Mouse (Mus musculus) induced T-regulatory cell, adult 2 months (primary cell): Measurements from ENCODE around the gene Pdcd6.
A peak's percentile ranks its signal among the peaks of the same experiment; 100 is the strongest.

Experiments
- DNase-seq: peaks from one replicate; pipeline ENCODE4 v3.0.0-alpha.2; 2012; ENCODE audit warnings: low read depth

Gene Pdcd6

DNA sequence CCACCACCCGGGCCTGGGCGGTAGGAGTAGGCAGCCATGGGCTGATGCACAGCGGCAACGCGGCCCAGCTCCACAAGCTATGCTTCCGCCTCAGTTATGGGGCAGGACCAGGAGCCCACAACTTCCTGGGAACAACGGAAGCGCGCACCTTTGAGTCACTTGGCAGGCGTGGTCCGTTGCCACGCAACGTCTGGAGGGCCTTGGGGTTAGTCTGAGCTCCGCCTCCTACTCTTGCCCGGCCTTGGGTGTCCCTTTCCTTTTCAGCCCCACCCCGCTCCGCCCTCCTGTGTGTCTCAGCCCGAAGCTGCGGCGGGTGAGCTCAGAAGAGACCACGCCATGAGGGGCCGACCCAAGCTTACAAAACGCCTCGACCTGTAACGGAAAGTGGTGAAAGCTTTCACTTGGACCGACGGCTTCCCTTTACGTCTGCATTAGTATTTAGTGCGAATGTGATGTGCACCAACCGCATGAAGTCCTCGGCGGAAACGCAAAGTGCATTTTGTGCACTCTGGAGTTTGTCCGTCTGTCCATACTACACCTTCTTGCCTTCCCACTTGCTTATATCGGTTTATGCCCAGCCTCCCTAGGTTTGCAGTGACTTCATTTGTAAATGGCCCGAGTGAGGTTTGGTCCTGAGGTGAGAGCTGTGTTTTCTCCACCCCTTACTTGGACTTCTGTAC, at the start of gene Pdcd6:
Pdcd6 (minus strand) TSS at position 411 of the 680 bp plus-strand sequence.
- peak; percentile 98 for DNase-seq

- DNase-seq: no peak
Observed at GRCm38 (mm10) chr13:74363859-74364235, 46.5 kb upstream of the Pdcd6 start, which contains the start of gene Lrrc14b. Gene Lrrc14b (minus strand): TSS chr13:74364005.

GRCm38 (mm10) chr13:74363176-74363858, 45.9 kb upstream of the Pdcd6 start:
- DNase-seq: no peak

- no peak for DNase-seq
Observed at GRCm38 (mm10) chr13:74362218-74362617, 44.8 kb upstream of the Pdcd6 start.

DNA sequence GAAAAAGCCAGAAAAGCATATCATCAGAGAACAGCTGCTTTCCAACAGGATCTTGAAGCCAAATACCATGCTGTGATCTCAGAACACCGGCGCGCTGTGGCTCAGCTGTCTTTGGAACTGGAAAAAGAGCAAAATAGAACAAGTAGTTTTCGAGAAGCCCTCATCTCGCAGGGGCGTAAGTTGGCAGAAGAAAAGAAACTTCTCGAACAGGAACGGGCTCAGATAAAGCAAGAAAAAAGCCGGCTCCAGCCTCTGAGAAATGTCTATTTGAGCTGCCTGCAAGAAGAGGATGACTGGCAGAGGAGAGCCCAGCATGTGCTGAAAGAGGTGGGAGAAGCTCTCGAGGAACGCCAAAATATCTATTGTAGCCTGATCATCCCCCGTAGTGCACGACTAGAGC, 39.1 kb upstream of the Pdcd6 start:
- no peak for DNase-seq

DNA sequence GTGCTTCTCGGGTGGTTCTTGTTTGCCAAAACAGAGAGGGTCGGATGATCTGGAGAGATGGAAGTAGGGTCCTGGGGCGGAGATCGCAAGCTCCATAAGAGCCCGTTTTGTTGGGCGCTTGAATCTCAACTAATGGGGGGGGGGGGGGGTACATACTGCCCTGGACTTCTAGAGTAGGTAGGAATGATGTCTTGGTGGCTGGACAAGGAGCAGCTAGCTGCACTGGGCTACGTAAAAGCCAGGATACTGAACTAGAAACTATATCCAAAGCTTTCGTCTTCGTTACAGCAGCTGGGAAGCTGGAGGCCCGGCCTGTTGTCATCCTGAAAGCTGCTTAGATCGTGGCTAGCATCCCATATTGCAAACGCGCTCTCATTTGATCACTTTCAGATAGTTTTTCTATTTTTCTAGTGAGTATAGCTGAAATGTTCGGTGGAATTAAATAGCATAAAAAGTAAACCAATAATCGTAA, 33.1 kb upstream of the Pdcd6 start:
- DNase-seq: no peak

- peak; percentile 100 for DNase-seq
Observed at GRCm38 (mm10) chr13:74349566-74350434, 32.4 kb upstream of the Pdcd6 start, which contains the start of the genes Sdha and Ccdc127. Gene Sdha (minus strand): TSS chr13:74350280. Gene Ccdc127 (plus strand): TSS chr13:74350309.

- DNase-seq: peak; percentile 83
Observed at GRCm38 (mm10) chr13:74341036-74341435, 23.7 kb upstream of the Pdcd6 start.

- DNase-seq: no peak
Observed at GRCm38 (mm10) chr13:74329321-74329720, 11.9 kb upstream of the Pdcd6 start.

- DNase-seq: no peak
Observed at GRCm38 (mm10) chr13:74316789-74317169, 601 bp downstream of the Pdcd6 start.

DNA sequence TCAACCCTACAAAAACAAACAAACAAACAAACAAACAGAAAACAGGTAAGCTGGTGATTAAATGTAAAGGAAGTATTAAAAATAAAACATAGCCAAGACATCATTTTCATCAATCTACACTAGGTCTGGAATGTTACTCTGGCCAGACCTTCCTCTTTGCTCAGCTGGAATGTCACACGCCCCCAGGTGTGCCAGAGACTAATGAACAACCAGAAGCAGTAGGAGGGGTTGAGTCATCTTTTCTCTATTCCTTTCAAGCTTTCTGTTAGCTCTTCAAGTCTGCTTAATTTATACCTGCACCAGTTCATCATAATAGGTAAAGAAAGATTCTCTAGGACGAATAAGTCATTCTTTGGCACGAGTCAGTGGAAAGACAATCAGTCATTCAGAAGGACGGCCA, 994 bp downstream of the Pdcd6 start:
- no peak for DNase-seq

- DNase-seq: no peak
Observed at GRCm38 (mm10) chr13:74314616-74315015, 2.8 kb downstream of the Pdcd6 start.

- no peak for DNase-seq
Observed at GRCm38 (mm10) chr13:74305780-74306179, 11.6 kb downstream of the Pdcd6 start.

DNA sequence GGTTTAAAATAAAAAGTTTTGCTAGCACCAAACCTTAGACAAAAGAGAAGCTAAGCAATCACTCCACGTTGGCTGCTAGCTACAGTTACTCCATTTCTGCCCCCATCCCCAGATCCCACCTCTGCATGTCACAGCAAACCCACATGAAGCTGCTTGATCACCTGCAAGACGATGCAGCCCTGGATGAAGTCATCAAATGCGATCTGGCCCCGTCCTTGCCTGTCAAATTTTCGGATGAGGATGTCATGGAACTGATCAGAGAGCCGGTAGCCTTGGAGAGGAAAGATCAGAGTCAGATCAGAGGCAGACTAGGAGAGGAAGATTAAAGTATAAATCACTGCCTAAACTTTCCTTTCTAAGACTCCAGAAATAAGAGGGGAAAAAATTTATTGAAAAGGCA, 12.0 kb downstream of the Pdcd6 start:
- no peak for DNase-seq

GRCm38 (mm10) chr13:74302050-74303037, 15.0 kb downstream of the Pdcd6 start:
- DNase-seq: peak; percentile 32

DNA sequence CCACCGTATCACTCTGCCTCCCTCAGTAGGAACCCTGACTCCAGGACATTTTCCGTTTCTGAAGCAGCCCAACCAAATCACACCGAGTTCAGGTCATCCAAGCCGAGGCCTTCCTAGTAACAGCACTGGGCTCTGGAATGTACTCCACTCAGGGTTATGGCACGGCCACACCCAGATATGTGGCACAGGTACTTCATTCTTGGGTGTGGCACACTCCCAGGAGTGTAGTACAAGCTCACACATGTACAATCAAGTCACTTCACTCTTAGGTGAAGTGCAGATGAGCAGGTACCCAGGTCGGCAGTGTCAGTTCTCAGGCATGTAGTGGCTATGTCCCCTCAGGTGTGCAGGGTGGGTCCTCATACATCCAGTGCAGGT, 15.8 kb downstream of the Pdcd6 start:
- DNase-seq: no peak

GRCm38 (mm10) chr13:74300925-74301606, 16.3 kb downstream of the Pdcd6 start:
- peak; percentile 69 for DNase-seq

DNA sequence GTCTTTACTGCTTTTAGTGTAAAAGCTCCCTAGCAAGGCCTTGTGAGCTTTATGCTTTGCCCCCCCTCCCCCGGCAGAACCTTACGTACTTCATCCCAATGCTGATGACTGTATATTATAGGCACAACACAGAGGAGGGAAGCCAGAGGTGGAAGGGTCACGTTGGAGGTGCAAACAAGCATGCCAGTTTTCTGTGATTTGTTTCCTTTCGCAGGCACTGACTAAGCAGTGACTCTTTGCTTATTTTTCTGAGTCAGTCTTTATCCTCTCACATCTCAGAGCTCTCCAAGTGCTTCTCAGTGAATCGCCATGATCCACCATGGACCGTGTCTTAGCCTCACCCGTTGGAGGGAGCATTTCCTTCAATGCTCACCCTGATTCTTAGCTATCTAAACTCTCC, 21.0 kb downstream of the Pdcd6 start:
- no peak for DNase-seq

GRCm38 (mm10) chr13:74292167-74292566, 25.2 kb downstream of the Pdcd6 start, which contains the start of gene Ahrr:
Gene Ahrr (minus strand): TSS chr13:74292331.
- peak; percentile 26 for DNase-seq

GRCm38 (mm10) chr13:74289646-74290045, 27.7 kb downstream of the Pdcd6 start:
- no peak for DNase-seq

- DNase-seq: no peak
Observed at GRCm38 (mm10) chr13:74282299-74282698, 35.1 kb downstream of the Pdcd6 start.
